Mouse (Mus musculus) bone marrow, adult 2 months (tissue): ENCODE measurements around the gene Fgfr2.

ENCODE experiments used
- CTCF ChIP-seq: fragments of 200-500 bp; IDR thresholded peaks from 2 replicates; pipeline ENCODE4 v1.5.1; 2011; ENCODE audit warnings: low read length, control low read depth; ENCODE audit not compliant: control insufficient read depth, insufficient read depth
- POLR2A ChIP-seq: fragments of 200-500 bp; IDR thresholded peaks from 2 replicates; pipeline ENCODE4 v1.6.1; 2011; ENCODE audit warnings: low read depth, mild to moderate bottlenecking, control low read depth, low read length, borderline replicate concordance; ENCODE audit not compliant: control insufficient read depth

GRCm38 (mm10) chr7:133052819-133053218 lies 70.3 kb downstream of the Fgfr2 start:
- TF ChIP-seq CTCF = no peak
- TF ChIP-seq POLR2A = no peak
